Mouse (Mus musculus) bone marrow macrophage, adult 2 months (primary cell): ENCODE measurements around the gene Ywhag.

Experiments used
- CTCF ChIP-seq: IDR thresholded peaks from 2 replicates; pipeline ENCODE4 v1.5.1; 2012; ENCODE audit warnings: low read depth, mild to moderate bottlenecking, low read length, moderate library complexity
- POLR2A ChIP-seq: IDR thresholded peaks from 2 replicates; pipeline ENCODE4 v1.6.1; 2012; ENCODE audit warnings: mild to moderate bottlenecking, low read depth, low read length, borderline replicate concordance

- TF ChIP-seq CTCF (no peak), POLR2A (no peak)
Measured at GRCm38 (mm10) chr5:135908185-135908584, 26.2 kb downstream of the Ywhag start.
